Mouse (Mus musculus) limb, embryonic 12.5 days (tissue): ENCODE measurements around the gene A030005L19Rik. TPM values are rescaled to one million over a fixed set of nuclear protein-coding genes. Genes with fewer than 3 reads are reported as not detected.
"Not testable (repeated sequence)": the region's sequence is repeated elsewhere in the genome, so short reads cannot be mapped to it uniquely, and the experiment has no call there.

Experiments used
- ATAC-seq: fragments of 200-750 bp; cut with Nextera tagmentation; 2 replicates; pipeline ENCODE4 v1.8.0; 2017; ENCODE audit warnings: low read depth, moderate TSS enrichment; ENCODE audit not compliant: insufficient number of reproducible peaks, insufficient read depth, low FRiP score, low TSS enrichment
- H3K27ac ChIP-seq: fragments of 300-500 bp; sonication (generic); 2 replicates; pipeline ENCODE4 v1.5.1; 2016; ENCODE audit warnings: mild to moderate bottlenecking, moderate library complexity
- H3K27me3 ChIP-seq: fragments of 300-500 bp; sonication (generic); 2 replicates; pipeline ENCODE4 v1.6.1; 2016; ENCODE audit warnings: mild to moderate bottlenecking, moderate library complexity
- H3K36me3 ChIP-seq: fragments of 300-500 bp; sonication (generic); 2 replicates; pipeline ENCODE4 v1.6.1; 2016; ENCODE audit warnings: mild to moderate bottlenecking, moderate library complexity
- H3K4me1 ChIP-seq: fragments of 300-500 bp; sonication (generic); replicated peaks from 2 replicates; pipeline ENCODE4 v1.6.1; 2016
- H3K4me2 ChIP-seq: fragments of 300-500 bp; sonication (generic); 2 replicates; pipeline ENCODE4 v1.6.1; 2016; ENCODE audit warnings: mild to moderate bottlenecking, moderate library complexity
- H3K4me3 ChIP-seq: fragments of 300-500 bp; sonication (generic); replicated peaks from 2 replicates; pipeline ENCODE4 v1.5.1; 2016; ENCODE audit warnings: mild to moderate bottlenecking
- H3K9ac ChIP-seq: fragments of 300-500 bp; sonication (generic); replicated peaks from 2 replicates; pipeline ENCODE4 v1.6.1; 2016; ENCODE audit warnings: mild to moderate bottlenecking, moderate library complexity
- H3K9me3 ChIP-seq: fragments of 300-500 bp; sonication (generic); 2 replicates; pipeline ENCODE4 v1.6.1; 2016; ENCODE audit warnings: mild to moderate bottlenecking, moderate library complexity
- WGBS: fragments of 180-500 bp; shearing (Covaris S2); methylation state at CpG from one replicate; pipeline ENCODE4 v1.1.7; 2016; 5-methylcytosine and 5-hydroxymethylcytosine counted together
- polyA plus RNA-seq: library from polyadenylated mRNA; unstranded; fragments of >200 nt; fragmentation: Nextera tagmentation; extraction: Ambion mirVana; gene quantifications from 2 replicates; pipeline ENCODE4 v1.2.1, GENCODE M21; 2016

The A030005L19Rik gene
- polyA plus RNA-seq: not detected in 2 replicates

- no peaks in the 10 kb centered on the region for H3K9me3 ChIP-seq
- H3K4me1 ChIP-seq: no peaks in the 10 kb centered on the region
- H3K4me2 ChIP-seq: no peak within 1 kb of the TSS
- no peak within 1 kb of the TSS for H3K4me3 ChIP-seq
- no peak within 1 kb of the TSS for H3K9ac ChIP-seq
- 85% methylated on average over 3 of the region's 3 CpGs for WGBS
- no peak for ATAC-seq
- no peak within 1 kb of the TSS for H3K27ac ChIP-seq
- no peaks in the 10 kb centered on the region for H3K27me3 ChIP-seq
- H3K36me3 ChIP-seq: no peaks in the 10 kb centered on the region
Measured at GRCm38 (mm10) chr1:82913025-82913424, at the start of gene A030005L19Rik. Gene A030005L19Rik, plus strand, starts transcription at chr1:82913325.

- Histone ChIP-seq H3K27me3 (no peaks in the 10 kb centered on the region), H3K27ac (no peak overlapping the region), H3K9ac (no peak overlapping the region), H3K4me2 (no peak overlapping the region), H3K4me3 (no peak overlapping the region), H3K4me1 (0 out of 2 replicates have a peak, but pooled peaks cover 3% of the 10 kb centered on the region), H3K9me3 (no peaks in the 10 kb centered on the region), H3K36me3 (peaks cover 29% of the 10 kb centered on the region)
- ATAC-seq: no peak
- WGBS: 89% methylated on average over 3 of the region's 3 CpGs
Measured at GRCm38 (mm10) chr1:82870202-82870601, 42.9 kb upstream of the A030005L19Rik start.

- Histone ChIP-seq H3K36me3 (peaks cover 56% of the 10 kb centered on the region), H3K4me1 (no peaks in the 10 kb centered on the region), H3K27me3 (no peaks in the 10 kb centered on the region), H3K4me2 (no peak overlapping the region), H3K9me3 (no peaks in the 10 kb centered on the region), H3K27ac (no peak overlapping the region), H3K9ac (no peak overlapping the region), H3K4me3 (no peak overlapping the region)
- whole genome bisulfite sequencing: 80% methylated on average over 2 of the region's 2 CpGs
- ATAC-seq: no peak
Measured at GRCm38 (mm10) chr1:82879172-82879571, 34.0 kb upstream of the A030005L19Rik start.

GRCm38 (mm10) chr1:82880196-82880595 lies 32.9 kb upstream of the A030005L19Rik start:
- Histone ChIP-seq H3K27ac (no peak overlapping the region), H3K36me3 (peaks cover 61% of the 10 kb centered on the region), H3K4me3 (no peak overlapping the region), H3K27me3 (no peaks in the 10 kb centered on the region), H3K4me1 (no peaks in the 10 kb centered on the region), H3K9me3 (no peaks in the 10 kb centered on the region), H3K4me2 (no peak overlapping the region), H3K9ac (no peak overlapping the region)
- ATAC-seq: no peak
- WGBS: 89% methylated on average over 8 of the region's 8 CpGs

GRCm38 (mm10) chr1:82893269-82893668 lies 19.9 kb upstream of the A030005L19Rik start:
- ATAC-seq: no peak
- Histone ChIP-seq H3K27me3 (no peaks in the 10 kb centered on the region), H3K9me3 (no peaks in the 10 kb centered on the region), H3K4me1 (no peaks in the 10 kb centered on the region), H3K9ac (no peak overlapping the region), H3K36me3 (peaks cover 46% of the 10 kb centered on the region), H3K27ac (no peak overlapping the region), H3K4me3 (no peak overlapping the region), H3K4me2 (no peak overlapping the region)
- 96% methylated on average over 7 of the region's 7 CpGs for WGBS

- WGBS: 94% methylated on average over 1 of the region's 1 CpGs
- no peak for ATAC-seq
- Histone ChIP-seq H3K4me3 (no peak overlapping the region), H3K27ac (no peak overlapping the region), H3K4me2 (no peak overlapping the region), H3K9ac (no peak overlapping the region), H3K36me3 (peaks cover 34% of the 10 kb centered on the region), H3K4me1 (no peaks in the 10 kb centered on the region), H3K9me3 (no peaks in the 10 kb centered on the region), H3K27me3 (no peaks in the 10 kb centered on the region)
Measured at GRCm38 (mm10) chr1:82900567-82900966, 12.6 kb upstream of the A030005L19Rik start.

- ATAC-seq: no peak
- H3K27me3 ChIP-seq: no peaks in the 10 kb centered on the region
- H3K27ac ChIP-seq: no peak overlapping the region
- H3K36me3 ChIP-seq: peaks cover 34% of the 10 kb centered on the region
- no peak overlapping the region for H3K4me2 ChIP-seq
- H3K4me3 ChIP-seq: no peak overlapping the region
- no peaks in the 10 kb centered on the region for H3K9me3 ChIP-seq
- H3K9ac ChIP-seq: no peak overlapping the region
- no peaks in the 10 kb centered on the region for H3K4me1 ChIP-seq
- 92% methylated on average over 3 of the region's 3 CpGs for WGBS
Measured at GRCm38 (mm10) chr1:82901201-82901600, 11.9 kb upstream of the A030005L19Rik start.

GRCm38 (mm10) chr1:82905886-82906285 lies 7.2 kb upstream of the A030005L19Rik start:
- 85% methylated on average over 3 of the region's 3 CpGs for WGBS
- Histone ChIP-seq H3K9ac (no peak overlapping the region), H3K36me3 (peaks cover 20% of the 10 kb centered on the region), H3K4me3 (no peak overlapping the region), H3K27me3 (no peaks in the 10 kb centered on the region), H3K4me2 (no peak overlapping the region), H3K9me3 (no peaks in the 10 kb centered on the region), H3K27ac (no peak overlapping the region), H3K4me1 (no peaks in the 10 kb centered on the region)
- no peak for ATAC-seq

- H3K4me3 ChIP-seq, ATAC-seq, H3K27me3 ChIP-seq, H3K36me3 ChIP-seq, H3K9me3 ChIP-seq, H3K4me1 ChIP-seq, H3K27ac ChIP-seq, H3K9ac ChIP-seq, H3K4me2 ChIP-seq: not testable (repeated sequence)
- WGBS: 93% methylated on average over 5 of the region's 5 CpGs
Measured at GRCm38 (mm10) chr1:82913434-82913833, 309 bp downstream of the A030005L19Rik start.

GRCm38 (mm10) chr1:82924650-82925049 lies 11.5 kb downstream of the A030005L19Rik start, which contains the start of gene A030014E15Rik:
Gene A030014E15Rik, plus strand, starts transcription at chr1:82924917.
- no peak within 1 kb of the TSS for H3K27ac ChIP-seq
- no peaks in the 10 kb centered on the region for H3K27me3 ChIP-seq
- no peak for ATAC-seq
- H3K9me3 ChIP-seq: no peaks in the 10 kb centered on the region
- H3K9ac ChIP-seq: no peak within 1 kb of the TSS
- H3K4me2 ChIP-seq: no peak within 1 kb of the TSS
- 85% methylated on average over 6 of the region's 6 CpGs for WGBS
- H3K4me1 ChIP-seq: no peaks in the 10 kb centered on the region
- H3K36me3 ChIP-seq: no peaks in the 10 kb centered on the region
- no peak within 1 kb of the TSS for H3K4me3 ChIP-seq

- H3K4me2 ChIP-seq: not testable (repeated sequence)
Measured at GRCm38 (mm10) chr1:82930558-82930957, 17.4 kb downstream of the A030005L19Rik start.

GRCm38 (mm10) chr1:82931326-82931725 lies 18.2 kb downstream of the A030005L19Rik start, which contains the start of gene Gm6217:
Gene Gm6217, minus strand, starts transcription at chr1:82931399.
- no CpG with 5 or more reads among the region's 6 CpGs for WGBS

More at GRCm38 (mm10) chr1:82930558-82930957, 17.4 kb downstream of the A030005L19Rik start:
- not testable (repeated sequence) for H3K36me3 ChIP-seq, H3K9me3 ChIP-seq, H3K4me1 ChIP-seq, H3K4me3 ChIP-seq, H3K27me3 ChIP-seq, H3K9ac ChIP-seq, H3K27ac ChIP-seq, ATAC-seq
- 87% methylated on average over 2 of the region's 3 CpGs for WGBS

More at GRCm38 (mm10) chr1:82931326-82931725, 18.2 kb downstream of the A030005L19Rik start, which contains the start of gene Gm6217:
- not testable (repeated sequence) for H3K27ac ChIP-seq, H3K9ac ChIP-seq, H3K9me3 ChIP-seq, H3K4me1 ChIP-seq, ATAC-seq, H3K4me3 ChIP-seq, H3K27me3 ChIP-seq, H3K36me3 ChIP-seq, H3K4me2 ChIP-seq
